Mouse (Mus musculus): Measurements from ENCODE around the gene Zdhhc13.

Gene Zdhhc13

GRCm38 (mm10) chr7:48871292-48871691 is 82.5 kb downstream of the Zdhhc13 start:
- no peak for ATAC-seq (ENCODE audit: insufficient number of reproducible peaks, low FRiP score, low TSS enrichment)

- ATAC-seq (ENCODE audit: insufficient number of reproducible peaks, low FRiP score, low TSS enrichment) = no peak
Observed at GRCm38 (mm10) chr7:48875096-48875495, 86.3 kb downstream of the Zdhhc13 start.

- peak; percentile 36; the same call in 1 of the 2 replicates for ATAC-seq (ENCODE audit: insufficient number of reproducible peaks, low FRiP score, low TSS enrichment)
Observed at GRCm38 (mm10) chr7:48876526-48876925, 87.7 kb downstream of the Zdhhc13 start.

All from cerebellum, adult (tissue).